Mouse (Mus musculus): ENCODE results near the gene B3gat3.

- no peak for TF ChIP-seq CTCF (IDR thresholded peaks at IDR 0.05; ENCODE audit: borderline replicate concordance, insufficient read depth, low read length)
- no peak for TF ChIP-seq POLR2A (IDR thresholded peaks at IDR 0.05; ENCODE audit: low read depth, low read length)
Observed at GRCm38 (mm10) chr19:8974638-8975037, 54.5 kb downstream of the B3gat3 start.

All from embryonic fibroblast, embryonic 13.5 days (primary cell).